Mouse (Mus musculus) limb, embryonic 15.5 days (tissue): ENCODE results near the gene Itm2c. TPM values are rescaled to one million over a fixed set of nuclear protein-coding genes. Genes with fewer than 3 reads are reported as not detected.
A peak's percentile ranks its signal among the peaks of the same experiment; 100 is the strongest.

Experiments
- ATAC-seq: fragments of 200-750 bp; cut with Nextera tagmentation; 2 replicates; pipeline ENCODE4 v1.8.0; 2017; ENCODE audit warnings: low read depth, moderate TSS enrichment; ENCODE audit not compliant: insufficient number of reproducible peaks, low FRiP score, low TSS enrichment
- H3K27ac ChIP-seq: fragments of 300-500 bp; sonication (generic); 2 replicates; pipeline ENCODE4 v1.5.1; 2015; ENCODE audit warnings: moderate library complexity, mild to moderate bottlenecking, inconsistent platforms
- H3K27me3 ChIP-seq: fragments of 300-500 bp; sonication (generic); 2 replicates; pipeline ENCODE4 v1.6.1; 2015; ENCODE audit warnings: inconsistent platforms
- H3K36me3 ChIP-seq: fragments of 300-500 bp; sonication (generic); 2 replicates; pipeline ENCODE4 v1.6.1; 2015; ENCODE audit warnings: inconsistent platforms
- H3K4me1 ChIP-seq: fragments of 300-500 bp; sonication (generic); 2 replicates; pipeline ENCODE4 v1.6.1; 2015; ENCODE audit warnings: inconsistent platforms
- H3K4me2 ChIP-seq: fragments of 300-500 bp; sonication (generic); 2 replicates; pipeline ENCODE4 v1.6.1; 2015; ENCODE audit warnings: mild to moderate bottlenecking, inconsistent platforms
- H3K4me3 ChIP-seq: fragments of 300-500 bp; sonication (generic); 2 replicates; pipeline ENCODE4 v1.5.1; 2015; ENCODE audit warnings: mild to moderate bottlenecking, inconsistent platforms
- H3K9ac ChIP-seq: fragments of 300-500 bp; sonication (generic); 2 replicates; pipeline ENCODE4 v1.6.1; 2015; ENCODE audit warnings: inconsistent platforms
- H3K9me3 ChIP-seq: fragments of 300-500 bp; sonication (generic); 2 replicates; pipeline ENCODE4 v1.6.1; 2016; ENCODE audit warnings: inconsistent platforms
- WGBS: fragments of 180-500 bp; shearing (Covaris S2); methylation state at CpG from one replicate; pipeline ENCODE4 v1.1.7; 2015; 5-methylcytosine and 5-hydroxymethylcytosine counted together
- polyA plus RNA-seq: library from polyadenylated mRNA; unstranded; fragments of >200 nt; fragmentation: Nextera tagmentation; extraction: Ambion mirVana; gene quantifications from 2 replicates; pipeline ENCODE4 v1.2.1, GENCODE M21; 2015

The Itm2c gene
- polyA plus RNA-seq, 1 experiment from 2014 or later = 306 TPM

GRCm38 (mm10) chr1:85870546-85870945 lies 23.5 kb upstream of the Itm2c start:
- WGBS = 76% methylated on average over 2 of the region's 2 CpGs
- ATAC-seq = no peak

DNA sequence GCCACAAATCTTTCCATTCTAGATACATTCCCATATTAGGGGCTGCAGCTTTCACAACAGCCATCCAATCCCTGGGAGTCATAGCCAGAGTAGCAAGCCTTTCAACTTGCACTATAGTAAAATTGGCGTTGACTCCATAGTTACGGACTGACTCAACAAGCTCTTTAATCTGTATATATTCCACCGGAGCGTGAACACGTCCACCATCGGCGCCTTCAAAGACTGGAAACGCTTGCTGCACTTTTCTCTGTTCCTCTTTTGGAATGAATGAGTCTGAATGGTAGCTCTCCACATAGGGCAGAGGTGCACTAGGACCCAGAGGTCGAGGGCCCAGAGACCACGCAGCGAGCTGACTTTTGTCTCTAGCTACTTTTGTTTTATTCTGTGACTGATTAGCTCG lies 12.1 kb upstream of the Itm2c start:
- ATAC-seq = no peak
- H3K9me3 ChIP-seq = peaks cover 6% of the 10 kb centered on the region; the same call in 1 of the 2 replicates
- H3K4me3 ChIP-seq = no peak overlapping the region
- no peak overlapping the region for H3K27ac ChIP-seq
- H3K27me3 ChIP-seq = no peaks in the 10 kb centered on the region
- WGBS = 91% methylated on average over 12 of the region's 12 CpGs
- H3K4me2 ChIP-seq = no peak overlapping the region
- H3K4me1 ChIP-seq = no peaks in the 10 kb centered on the region
- H3K9ac ChIP-seq = no peak overlapping the region
- H3K36me3 ChIP-seq = no peaks in the 10 kb centered on the region

More at GRCm38 (mm10) chr1:85870546-85870945, 23.5 kb upstream of the Itm2c start:
- no peaks in the 10 kb centered on the region for H3K9me3 ChIP-seq
- H3K4me2 ChIP-seq = no peak overlapping the region
- H3K36me3 ChIP-seq = no peaks in the 10 kb centered on the region
- H3K27me3 ChIP-seq = no peaks in the 10 kb centered on the region
- no peak overlapping the region for H3K4me3 ChIP-seq
- H3K27ac ChIP-seq = no peak overlapping the region
- no peak overlapping the region for H3K9ac ChIP-seq
- no peaks in the 10 kb centered on the region for H3K4me1 ChIP-seq

GRCm38 (mm10) chr1:85887221-85887620 lies 6.9 kb upstream of the Itm2c start:
- H3K36me3 ChIP-seq = no peaks in the 10 kb centered on the region
- no peaks in the 10 kb centered on the region for H3K4me1 ChIP-seq
- 86% methylated on average over 7 of the region's 7 CpGs for WGBS
- no peak overlapping the region for H3K27ac ChIP-seq
- ATAC-seq = no peak
- H3K4me3 ChIP-seq = no peak overlapping the region
- H3K4me2 ChIP-seq = no peak overlapping the region
- no peaks in the 10 kb centered on the region; the same call in 1 of the 2 replicates for H3K9me3 ChIP-seq
- H3K27me3 ChIP-seq = no peaks in the 10 kb centered on the region
- H3K9ac ChIP-seq = no peak overlapping the region

DNA sequence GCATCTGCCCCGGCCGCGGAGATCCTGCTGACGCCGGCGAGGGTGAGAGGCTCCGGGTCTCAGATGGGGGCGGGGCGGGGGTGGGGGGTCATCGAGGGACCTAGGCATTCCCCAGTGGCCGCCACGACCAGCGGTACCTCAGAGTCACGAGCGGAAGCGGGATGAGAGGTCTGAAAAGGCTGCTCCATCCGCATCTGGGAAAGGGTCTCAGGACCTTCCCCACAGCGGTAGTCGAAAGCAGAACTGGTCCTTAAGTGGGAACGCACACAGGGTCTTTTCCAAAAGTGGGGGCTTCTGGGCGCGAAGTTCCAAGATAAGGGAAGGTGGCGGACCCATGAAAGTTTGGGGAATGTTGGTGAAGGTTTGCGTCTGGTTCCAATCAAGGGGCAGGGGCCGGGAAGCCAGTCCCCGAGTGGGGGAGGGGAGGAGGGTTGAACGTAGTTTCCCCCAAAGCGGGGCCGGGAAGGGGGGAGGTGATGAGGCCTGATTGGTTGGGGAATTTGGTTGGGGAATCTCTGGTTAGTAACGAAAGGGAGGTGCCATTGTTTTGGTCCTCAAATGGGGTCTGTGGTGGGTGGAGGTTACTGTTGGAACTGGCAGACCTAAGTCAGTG lies 773 bp downstream of the Itm2c start:
- Histone ChIP-seq H3K27me3 (no peaks in the 10 kb centered on the region), H3K27ac (peak overlapping the region; percentile 91), H3K9me3 (no peaks in the 10 kb centered on the region), H3K9ac (peak overlapping the region; percentile 75), H3K4me2 (peak overlapping the region; percentile 76), H3K4me3 (peak overlapping the region; percentile 81), H3K36me3 (0 out of 2 replicates have a peak, but pooled peaks cover 4% of the 10 kb centered on the region), H3K4me1 (peaks cover 51% of the 10 kb centered on the region)
- WGBS = under 1% methylated on average over 30 of the region's 30 CpGs
- no peak; the same call in 1 of the 2 replicates for ATAC-seq

DNA sequence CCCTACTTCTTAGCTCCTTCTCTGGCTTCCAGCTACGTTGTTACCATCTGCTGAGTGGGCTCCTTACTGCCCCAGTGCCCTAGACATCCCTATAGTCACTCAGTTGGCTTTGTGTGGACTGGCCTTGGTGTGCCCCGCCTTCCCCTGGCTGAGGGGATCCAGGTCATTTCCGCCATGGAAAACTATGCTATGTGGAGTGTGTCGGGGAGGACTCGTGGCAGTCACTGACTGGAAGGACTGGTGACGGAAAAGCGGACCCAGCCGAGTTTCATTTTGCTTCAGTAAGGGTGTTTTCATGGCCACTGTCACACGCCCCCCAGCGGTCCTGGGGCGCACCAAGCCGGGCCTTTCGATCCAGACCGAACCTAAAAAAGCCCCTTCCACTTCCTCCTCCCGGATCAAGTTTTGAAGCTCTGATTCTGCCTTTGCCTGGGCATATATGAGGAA lies 1.3 kb downstream of the Itm2c start:
- peak overlapping the region; percentile 81 for H3K4me3 ChIP-seq
- peak; percentile 53; the same call in 1 of the 2 replicates for ATAC-seq
- H3K4me1 ChIP-seq = peaks cover 56% of the 10 kb centered on the region
- peak overlapping the region; percentile 91 for H3K27ac ChIP-seq
- WGBS = 4% methylated on average over 15 of the region's 15 CpGs
- H3K4me2 ChIP-seq = peak overlapping the region; percentile 76
- H3K9me3 ChIP-seq = no peaks in the 10 kb centered on the region
- peak overlapping the region; percentile 75; the same call in 1 of the 2 replicates for H3K9ac ChIP-seq
- no peaks in the 10 kb centered on the region for H3K27me3 ChIP-seq
- 0 out of 2 replicates have a peak, but pooled peaks cover 4% of the 10 kb centered on the region for H3K36me3 ChIP-seq

DNA sequence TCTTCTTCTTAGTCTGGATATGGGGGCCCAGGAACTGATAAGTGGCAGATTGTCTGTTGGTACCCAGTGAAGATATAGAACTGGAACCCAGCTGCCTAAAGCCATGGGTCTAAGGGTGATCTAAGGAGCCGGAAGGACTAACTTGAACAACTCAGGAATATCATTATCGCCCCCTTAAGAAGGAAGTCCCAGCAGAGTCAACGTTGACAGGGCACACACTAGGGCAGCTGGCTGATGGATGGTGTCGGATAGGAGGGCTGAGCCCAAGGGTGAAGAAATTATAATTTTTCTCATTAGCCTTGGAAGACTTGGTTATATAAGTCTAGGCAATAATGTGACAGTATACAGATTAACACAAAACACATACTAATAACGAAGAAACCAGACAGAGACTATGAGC lies 2.0 kb downstream of the Itm2c start:
- peaks cover 63% of the 10 kb centered on the region for H3K4me1 ChIP-seq

GRCm38 (mm10) chr1:85896781-85897700 lies 3.0 kb downstream of the Itm2c start:
- no peak overlapping the region for H3K27ac ChIP-seq
- 53% methylated on average over 12 of the region's 12 CpGs for WGBS
- no peaks in the 10 kb centered on the region for H3K9me3 ChIP-seq
- H3K4me3 ChIP-seq = no peak overlapping the region
- no peak for ATAC-seq
- no peak overlapping the region for H3K9ac ChIP-seq
- H3K4me2 ChIP-seq = peak overlapping the region; percentile 76; the same call in 1 of the 2 replicates
- no peaks in the 10 kb centered on the region for H3K27me3 ChIP-seq
- 0 out of 2 replicates have a peak, but pooled peaks cover 4% of the 10 kb centered on the region for H3K36me3 ChIP-seq
- H3K4me1 ChIP-seq = peaks cover 72% of the 10 kb centered on the region

More for the DNA sequence above, 2.0 kb downstream of the Itm2c start:
- no peaks in the 10 kb centered on the region for H3K27me3 ChIP-seq
- no peaks in the 10 kb centered on the region for H3K9me3 ChIP-seq
- H3K4me3 ChIP-seq = peak overlapping the region; percentile 81
- H3K36me3 ChIP-seq = 0 out of 2 replicates have a peak, but pooled peaks cover 4% of the 10 kb centered on the region
- H3K4me2 ChIP-seq = peak overlapping the region; percentile 76
- H3K9ac ChIP-seq = no peak overlapping the region
- no peak for ATAC-seq
- H3K27ac ChIP-seq = peak overlapping the region; percentile 91; the same call in 1 of the 2 replicates
- 78% methylated on average over 5 of the region's 5 CpGs for WGBS

- peak overlapping the region; percentile 15; the same call in 1 of the 2 replicates for H3K4me2 ChIP-seq
- peak overlapping the region; percentile 47 for H3K27ac ChIP-seq
- H3K36me3 ChIP-seq = peaks cover 8% of the 10 kb centered on the region
- no peak for ATAC-seq
- H3K9ac ChIP-seq = 0 out of 2 replicates have a peak overlapping the region, but pooled peaks have one; percentile 0
- H3K4me3 ChIP-seq = no peak overlapping the region
- 17% methylated on average over 8 of the region's 8 CpGs for WGBS
- H3K27me3 ChIP-seq = no peaks in the 10 kb centered on the region
- no peaks in the 10 kb centered on the region for H3K9me3 ChIP-seq
- peaks cover 77% of the 10 kb centered on the region for H3K4me1 ChIP-seq
Observed at GRCm38 (mm10) chr1:85897901-85898760, 4.0 kb downstream of the Itm2c start.

DNA sequence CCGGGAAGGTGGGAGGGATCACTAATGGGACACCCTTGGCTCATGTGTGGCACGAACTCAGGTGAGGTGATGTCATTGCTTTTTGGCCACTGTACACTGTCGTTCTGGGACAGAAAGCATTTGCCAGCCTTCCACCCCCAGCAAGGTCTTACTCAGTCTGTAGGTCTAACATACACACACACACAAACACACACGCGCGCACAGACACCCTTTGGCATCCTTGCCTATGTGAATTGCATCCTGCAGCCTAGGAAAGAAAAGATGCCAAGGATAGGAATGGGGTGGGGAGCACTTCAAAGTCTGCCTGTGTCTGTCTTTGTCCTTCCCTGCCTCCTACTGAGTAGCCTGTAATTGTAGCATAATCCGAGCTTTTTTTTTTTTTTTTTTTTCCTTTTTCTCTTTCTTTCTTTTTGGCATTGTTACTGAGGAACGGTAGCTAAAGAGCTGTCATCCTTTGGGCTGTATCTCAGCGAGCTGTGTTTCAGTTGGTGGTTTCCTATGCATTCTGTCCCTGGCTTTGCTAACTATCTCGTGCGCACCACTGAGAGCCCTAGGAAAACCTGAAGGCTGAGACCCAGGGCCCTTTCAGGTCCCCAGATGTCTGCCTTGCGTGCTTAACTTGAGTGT lies 4.8 kb downstream of the Itm2c start:
- peak overlapping the region; percentile 47 for H3K27ac ChIP-seq
- 0 out of 2 replicates have a peak overlapping the region, but pooled peaks have one; percentile 0 for H3K9ac ChIP-seq
- ATAC-seq = no peak
- peak overlapping the region; percentile 15; the same call in 1 of the 2 replicates for H3K4me2 ChIP-seq
- H3K36me3 ChIP-seq = peaks cover 15% of the 10 kb centered on the region
- no peaks in the 10 kb centered on the region for H3K9me3 ChIP-seq
- no peaks in the 10 kb centered on the region for H3K27me3 ChIP-seq
- no peak overlapping the region for H3K4me3 ChIP-seq
- WGBS = 45% methylated on average over 12 of the region's 12 CpGs
- H3K4me1 ChIP-seq = peaks cover 75% of the 10 kb centered on the region

GRCm38 (mm10) chr1:85899388-85899761 lies 5.3 kb downstream of the Itm2c start:
- H3K9me3 ChIP-seq = no peaks in the 10 kb centered on the region
- peaks cover 19% of the 10 kb centered on the region for H3K36me3 ChIP-seq
- H3K27ac ChIP-seq = 0 out of 2 replicates have a peak overlapping the region, but pooled peaks have one; percentile 17
- H3K4me2 ChIP-seq = no peak overlapping the region
- H3K4me1 ChIP-seq = peaks cover 72% of the 10 kb centered on the region
- H3K9ac ChIP-seq = no peak overlapping the region
- ATAC-seq = no peak
- no peak overlapping the region for H3K4me3 ChIP-seq
- no peaks in the 10 kb centered on the region for H3K27me3 ChIP-seq
